Mouse (Mus musculus) retina, postnatal 7 days (tissue): ENCODE data around the gene Tbc1d16.

Experiments used
- DNase-seq: peaks from one replicate; pipeline ENCODE4 v3.0.0-alpha.2; 2012; ENCODE audit warnings: low read depth, low spot score

Gene Tbc1d16

DNA sequence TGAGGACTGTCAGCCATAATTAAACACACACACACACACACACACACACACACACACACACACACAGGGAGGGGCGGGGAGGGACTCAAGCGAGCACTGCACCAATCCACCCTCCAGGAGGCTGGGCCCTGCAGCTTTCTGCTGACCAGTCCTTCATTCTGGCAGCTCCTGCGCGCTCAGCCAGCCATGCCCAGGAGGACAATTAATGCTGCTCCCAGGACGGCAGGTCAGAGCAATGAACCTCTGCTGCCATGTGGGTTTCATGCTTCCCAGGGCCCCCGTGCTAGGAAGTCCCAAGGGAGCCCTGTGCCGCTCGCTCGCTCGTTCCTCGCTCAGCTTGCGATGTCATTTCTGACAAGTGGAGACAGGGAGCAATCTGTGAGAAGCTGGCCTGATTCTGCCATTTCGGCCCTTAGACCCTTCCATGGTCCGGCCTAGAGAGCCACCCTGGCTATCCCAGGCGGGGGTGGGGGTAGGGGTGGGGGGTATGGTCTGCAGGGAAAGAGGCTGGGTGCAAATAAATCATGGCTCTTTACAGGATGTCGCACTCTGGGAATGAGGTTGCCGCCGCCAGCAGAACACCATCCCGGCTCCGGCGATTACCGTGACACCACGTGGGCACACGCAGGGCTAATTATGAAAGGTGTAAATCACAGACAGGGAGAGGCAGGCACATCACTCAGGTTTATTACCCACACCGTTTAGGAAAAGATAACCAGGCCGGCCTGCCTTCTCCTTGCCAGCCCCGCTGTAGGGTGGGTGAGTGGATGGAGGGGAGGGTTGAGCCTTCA is 51.7 kb downstream of the Tbc1d16 start:
- no peak for DNase-seq

DNA sequence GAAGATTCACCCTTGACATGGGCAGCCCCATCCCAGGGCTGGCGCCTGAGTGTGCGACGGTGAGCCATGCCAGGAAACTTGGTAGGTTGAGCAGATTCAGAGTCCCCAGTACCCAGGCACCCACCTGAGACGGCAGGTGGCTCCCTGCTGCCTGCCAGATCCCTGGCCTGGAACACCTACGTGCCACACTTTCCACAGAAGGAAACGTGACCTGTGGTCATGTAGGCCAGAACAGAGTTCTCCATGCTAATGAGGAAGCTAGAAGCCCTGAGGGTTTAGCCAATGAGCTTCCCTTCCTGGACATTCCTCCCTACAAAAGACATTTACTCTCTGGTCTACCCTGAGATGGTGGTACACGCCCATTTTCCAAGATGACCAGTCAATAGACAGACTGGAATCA is 56.7 kb downstream of the Tbc1d16 start:
- no peak for DNase-seq

DNA sequence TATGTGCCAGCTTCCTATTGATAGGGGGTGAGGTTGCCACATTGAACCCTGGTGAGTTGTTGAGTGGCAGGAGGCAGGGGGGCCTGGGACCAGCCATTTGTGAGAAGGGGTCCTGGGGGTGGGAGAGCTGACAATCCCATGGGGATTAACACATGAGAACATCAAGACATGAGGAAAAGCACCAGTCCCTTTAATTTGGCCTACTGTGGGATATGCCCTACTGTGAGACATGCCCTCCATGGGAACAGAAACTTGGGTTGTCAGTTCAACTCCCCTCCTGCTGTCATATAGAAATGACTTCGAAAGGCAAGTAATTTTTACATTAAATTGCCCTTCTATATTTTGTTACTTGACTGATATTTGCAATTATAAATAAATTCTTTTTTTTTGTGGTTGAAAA is 59.4 kb downstream of the Tbc1d16 start:
- DNase-seq, result no peak

DNA sequence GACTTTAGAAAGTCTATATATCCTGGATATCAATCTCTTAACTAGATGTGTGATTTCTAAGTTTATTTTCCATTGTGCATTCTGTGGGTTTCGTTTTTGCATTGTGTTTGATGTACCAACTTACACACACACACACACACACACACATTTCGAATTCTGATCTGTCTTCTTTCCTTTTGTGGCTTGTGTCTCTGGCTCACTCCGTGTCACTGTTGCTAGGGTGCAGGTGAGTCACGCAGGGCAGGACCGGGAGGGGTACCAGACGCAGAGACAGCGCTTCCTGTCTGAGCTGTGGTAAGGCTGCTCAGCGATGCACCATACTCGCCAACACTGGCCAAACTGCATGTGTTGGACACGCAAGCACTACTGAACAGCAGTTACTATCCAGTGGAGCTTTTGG is 62.3 kb downstream of the Tbc1d16 start:
- no peak for DNase-seq

DNA sequence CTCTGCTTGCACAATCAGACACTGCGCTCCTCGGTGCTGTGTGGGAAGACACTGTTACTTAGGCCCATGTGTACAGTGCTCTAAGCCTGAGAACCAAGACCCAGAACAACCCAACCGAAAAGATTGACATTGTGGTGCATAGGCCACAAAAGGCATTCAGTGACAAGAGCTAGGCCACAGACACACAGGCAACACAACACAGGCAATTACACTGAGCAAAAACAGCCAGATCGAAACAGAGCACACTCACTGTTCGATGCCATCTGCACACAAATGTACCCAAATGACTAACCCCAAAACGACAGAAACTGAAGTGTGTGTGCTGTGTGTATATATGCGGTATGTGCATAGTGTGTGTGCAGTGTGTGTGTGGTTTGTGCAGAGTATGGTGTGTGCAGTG is 63.9 kb downstream of the Tbc1d16 start:
- no peak for DNase-seq

DNA sequence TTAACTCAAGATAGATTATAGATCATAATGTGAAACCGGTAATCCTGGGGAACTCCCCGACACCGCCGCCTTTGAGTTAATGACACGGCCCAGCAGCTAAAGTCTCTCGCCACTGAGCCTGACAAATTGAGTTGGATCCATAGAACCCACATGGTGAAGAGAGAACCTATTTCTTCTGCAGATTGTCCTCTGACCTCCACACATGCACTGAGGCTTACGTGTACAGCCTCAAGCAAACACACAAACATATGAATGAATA is 64.6 kb downstream of the Tbc1d16 start:
- no peak for DNase-seq

DNA sequence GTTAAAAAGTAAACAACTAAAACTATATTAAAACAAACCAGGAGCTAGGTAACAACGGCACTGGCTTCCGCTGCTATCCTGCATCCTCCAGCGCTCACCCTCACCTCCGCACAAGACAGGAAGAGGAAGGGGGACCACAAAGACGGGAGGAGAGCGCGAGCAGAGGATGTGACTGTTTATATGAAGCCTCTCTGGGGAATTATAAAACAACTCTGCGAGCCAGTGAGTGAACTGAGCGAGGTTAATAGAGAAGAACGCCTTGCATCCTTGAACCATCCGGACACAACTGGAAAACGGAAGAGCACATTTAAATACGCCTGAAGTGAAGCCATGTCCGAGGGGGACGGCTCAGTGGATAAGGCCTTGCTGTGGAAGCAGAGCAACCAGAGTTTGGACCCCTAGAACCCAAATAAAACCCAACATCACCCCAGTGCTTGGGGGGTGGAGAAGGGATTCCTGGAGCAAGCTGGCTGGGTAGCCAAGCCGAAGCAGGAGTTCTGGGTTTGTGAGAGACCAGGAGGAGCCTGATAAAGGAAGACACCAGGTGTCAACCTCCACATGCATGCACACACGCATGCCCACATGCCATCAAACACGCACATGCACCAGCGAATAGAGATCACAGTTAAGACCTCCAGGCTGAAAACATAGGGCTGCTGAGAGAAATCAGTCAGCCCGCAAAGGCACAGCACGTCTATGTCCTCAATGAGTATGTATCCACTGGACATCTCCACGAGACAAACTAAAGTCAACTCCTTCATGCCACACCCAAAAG is 65.2 kb downstream of the Tbc1d16 start:
- no peak for DNase-seq

DNA sequence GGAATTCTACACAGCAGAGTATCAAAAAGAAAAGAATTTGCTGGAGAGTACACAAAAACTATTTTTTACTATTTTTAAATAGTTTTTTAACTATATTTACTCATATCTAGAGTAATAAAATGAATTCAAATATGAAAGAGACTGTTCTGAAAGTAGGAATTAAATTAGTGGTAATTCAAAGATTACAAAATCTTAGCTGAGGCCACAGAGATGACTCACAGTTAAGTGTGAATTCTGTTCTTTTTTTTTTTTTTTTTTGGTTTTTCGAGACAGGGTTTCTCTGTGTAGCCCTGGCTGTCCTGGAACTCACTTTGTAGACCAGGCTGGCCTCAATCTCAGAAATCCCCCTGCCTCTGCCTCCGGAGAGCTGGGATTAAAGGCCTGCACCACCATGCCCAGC is 66.6 kb downstream of the Tbc1d16 start:
- no peak for DNase-seq

DNA sequence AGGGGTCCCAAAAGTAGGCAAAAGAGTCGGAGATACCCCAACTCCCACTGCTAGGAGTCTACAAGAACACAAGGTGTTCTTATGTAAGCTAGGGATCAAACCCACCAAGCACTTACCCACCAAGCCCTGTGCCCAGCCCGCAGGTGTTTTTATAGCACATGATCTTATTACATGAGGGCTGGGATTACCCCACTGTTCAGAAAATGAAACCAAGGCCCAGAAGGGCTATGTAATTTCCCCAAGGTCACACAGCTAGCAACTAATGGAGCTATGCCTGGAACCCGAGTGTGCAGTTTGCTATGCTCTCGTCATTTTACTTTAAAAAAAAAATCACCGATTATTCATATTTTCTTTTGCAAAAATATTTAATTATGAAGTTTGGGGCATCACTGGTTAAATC is 68.2 kb downstream of the Tbc1d16 start:
- no peak for DNase-seq

DNA sequence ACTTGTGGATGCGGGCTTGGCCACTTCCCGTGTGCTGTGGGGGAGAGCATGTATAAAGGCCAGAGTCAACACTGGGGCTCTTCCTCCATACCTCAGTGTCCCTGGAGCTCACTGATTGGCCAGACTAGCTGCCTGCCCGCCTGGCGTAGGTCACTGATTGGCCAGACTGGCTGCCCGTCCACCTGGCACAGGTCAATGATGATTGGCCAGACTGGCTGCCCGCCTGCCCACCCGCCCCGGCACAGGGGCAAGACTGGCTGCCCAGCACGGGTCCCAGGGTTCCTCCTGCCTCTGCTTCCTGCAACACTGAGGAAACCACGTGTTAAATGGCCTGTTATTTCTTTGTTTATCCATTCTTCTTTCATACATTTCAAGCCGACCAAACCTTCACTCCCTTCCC is 68.8 kb downstream of the Tbc1d16 start:
- DNase-seq, result no peak

DNA sequence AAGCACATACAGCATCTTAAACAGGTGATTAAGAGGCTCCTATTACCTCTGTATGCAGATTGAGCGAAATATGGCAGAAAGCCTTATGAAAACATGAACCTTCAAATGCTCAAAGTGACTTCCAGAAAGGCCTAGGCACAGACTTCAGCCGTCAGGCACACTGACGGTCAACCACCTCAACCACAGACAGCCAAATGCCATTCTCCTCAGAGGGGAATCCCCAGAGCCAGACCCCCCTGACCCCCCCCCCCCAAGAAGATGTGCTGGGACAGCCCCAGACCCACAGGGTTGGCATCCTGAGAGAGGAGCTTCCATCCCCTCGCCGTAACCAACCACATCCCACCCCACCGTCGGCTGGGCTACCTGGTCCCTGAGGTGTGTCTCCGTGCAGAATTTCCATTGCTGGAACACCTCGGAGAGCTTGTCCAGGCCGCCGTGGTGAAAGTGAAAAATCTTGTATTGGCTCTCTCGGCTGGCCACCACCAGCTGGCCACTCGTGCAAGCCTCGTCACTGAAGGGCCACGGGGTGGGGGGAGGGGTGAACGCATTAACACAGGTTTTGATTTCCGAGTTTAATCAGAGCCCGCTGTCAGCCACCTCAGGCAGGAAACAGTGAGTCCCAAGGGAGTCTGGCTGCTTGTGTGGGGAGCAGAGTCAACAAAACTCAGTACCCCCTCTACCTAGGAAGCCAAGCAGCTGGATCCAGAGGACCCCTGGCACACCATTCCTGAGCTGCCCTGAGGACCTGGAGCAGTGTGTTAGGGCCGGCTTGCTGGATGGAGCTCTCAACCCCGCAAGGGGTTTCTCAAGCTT is 70.7 kb downstream of the Tbc1d16 start:
- DNase-seq, result no peak

DNA sequence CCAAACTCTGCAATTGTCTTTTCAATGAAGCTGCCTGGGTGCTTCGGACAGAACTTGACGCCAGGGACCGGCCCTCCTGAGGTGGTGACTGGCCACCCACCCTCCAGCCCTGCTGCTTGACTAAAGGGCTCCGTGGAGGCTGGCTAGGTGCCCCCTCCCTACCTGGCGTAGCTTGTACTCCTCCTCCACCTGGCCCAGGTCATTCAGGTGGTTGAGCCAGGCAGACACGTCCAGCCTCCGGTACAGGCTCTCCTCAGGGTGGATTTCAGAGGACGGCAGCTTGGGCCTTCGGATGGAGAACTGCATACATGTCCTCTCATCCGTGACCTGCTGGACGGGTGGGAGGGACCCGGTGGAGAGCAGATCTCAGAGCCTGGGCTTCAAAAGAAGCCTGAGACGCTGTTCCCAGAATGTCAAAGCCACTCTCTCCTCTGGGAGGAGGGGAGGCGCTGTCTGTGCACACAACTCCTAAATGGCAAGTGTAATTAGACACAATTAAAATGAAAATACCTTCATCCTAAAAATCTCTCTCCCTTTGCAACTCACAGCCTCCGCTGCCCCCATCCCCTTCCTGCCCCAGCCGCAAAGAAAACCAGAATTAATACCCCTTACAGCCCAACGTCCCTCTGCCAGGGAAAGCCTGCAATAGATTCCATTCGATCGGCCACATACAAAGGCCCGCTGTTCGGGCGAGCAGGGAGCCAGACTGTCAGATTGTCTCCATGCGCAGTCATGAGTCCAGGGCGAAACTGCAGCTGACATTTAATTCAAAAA is 71.6 kb downstream of the Tbc1d16 start:
- DNase-seq, result no peak

DNA sequence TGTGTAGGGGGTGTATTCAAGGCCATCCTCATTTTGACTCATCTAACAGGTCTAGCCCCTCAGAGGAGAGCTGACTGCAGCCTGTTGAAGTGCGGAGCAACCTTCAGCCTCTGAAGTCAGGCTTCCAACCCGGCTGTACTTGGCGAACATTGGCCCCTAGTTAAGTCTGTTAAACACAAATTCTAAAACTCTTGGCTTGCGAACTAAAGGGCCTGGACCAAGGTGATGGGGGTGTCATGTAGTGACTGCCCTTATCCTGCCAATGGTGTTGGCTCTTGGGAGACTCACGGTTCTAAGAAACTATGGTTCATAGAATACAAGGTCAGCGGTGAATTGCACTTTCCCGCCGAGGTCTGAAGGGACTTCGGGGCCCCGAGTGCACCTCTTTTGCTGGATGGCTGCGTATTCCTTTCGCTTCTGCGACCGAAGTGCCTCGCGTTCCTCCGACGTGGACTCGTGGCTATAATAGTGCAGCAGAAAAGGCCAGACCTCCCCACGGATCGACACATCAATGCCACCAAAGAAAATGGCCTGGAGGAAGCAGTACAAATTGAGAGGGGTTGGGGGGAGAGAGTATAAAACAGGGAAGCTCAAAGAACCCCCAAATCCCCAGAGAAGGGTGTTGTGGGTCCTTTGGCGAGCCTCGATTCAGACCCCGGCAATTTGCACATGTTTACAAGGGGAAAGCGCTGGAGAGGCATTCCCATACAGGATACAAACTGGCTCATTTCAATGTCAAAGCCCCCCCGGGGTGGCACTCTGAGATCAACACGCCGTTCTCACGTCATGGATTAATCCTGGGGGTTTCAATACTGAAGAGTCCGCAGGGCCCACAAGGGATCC is 72.4 kb downstream of the Tbc1d16 start:
- no peak for DNase-seq

DNA sequence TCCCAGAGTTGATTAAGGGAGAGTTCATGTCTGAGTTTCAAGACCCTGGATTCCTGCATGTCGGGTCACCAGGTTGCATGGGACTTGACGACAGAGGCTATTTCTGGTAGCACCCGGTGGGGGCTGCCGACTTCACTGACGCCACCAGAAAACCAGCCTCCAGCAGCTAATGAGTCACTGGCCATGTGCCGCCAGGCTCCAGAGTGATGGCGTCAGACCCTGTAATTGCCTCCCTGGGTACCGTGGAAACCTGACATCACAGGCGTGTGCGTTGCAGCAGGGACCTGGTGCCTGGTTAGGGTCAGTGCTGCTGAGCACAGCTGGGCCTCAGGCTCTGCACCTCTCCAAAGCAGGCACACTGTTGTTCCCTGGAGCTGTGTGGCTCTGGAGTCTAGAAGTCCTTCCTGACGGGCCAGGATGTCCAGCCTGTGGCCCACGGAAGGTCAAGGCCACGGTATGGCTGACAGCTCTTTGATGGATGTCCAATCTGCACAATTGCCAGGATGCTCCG is 75.9 kb downstream of the Tbc1d16 start:
- no peak for DNase-seq

DNA sequence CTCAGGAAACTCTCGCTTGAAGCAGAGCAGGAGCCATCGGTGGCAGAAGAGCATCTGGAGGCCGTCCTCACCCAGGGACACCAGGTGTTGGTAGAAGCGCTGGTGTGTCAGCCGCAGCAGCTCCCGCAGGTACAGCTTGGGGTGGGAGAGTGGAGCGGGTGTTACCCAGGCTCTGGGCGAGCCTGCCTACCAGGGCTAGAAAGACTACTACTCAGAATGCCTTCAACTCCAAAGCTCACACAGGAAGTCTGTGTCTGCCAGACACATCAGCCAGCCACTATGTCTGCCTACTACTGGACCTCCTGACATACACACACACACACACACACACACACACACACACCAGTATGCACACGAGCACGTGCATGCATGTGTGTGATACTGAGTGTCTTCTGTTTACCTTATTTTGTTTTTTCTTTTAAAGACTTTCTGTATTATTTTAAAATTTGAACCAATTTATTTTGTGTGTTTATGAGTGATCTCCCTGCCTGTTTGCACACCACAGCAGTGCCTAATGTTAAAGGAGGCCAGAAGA is 77.2 kb downstream of the Tbc1d16 start:
- DNase-seq, result no peak

DNA sequence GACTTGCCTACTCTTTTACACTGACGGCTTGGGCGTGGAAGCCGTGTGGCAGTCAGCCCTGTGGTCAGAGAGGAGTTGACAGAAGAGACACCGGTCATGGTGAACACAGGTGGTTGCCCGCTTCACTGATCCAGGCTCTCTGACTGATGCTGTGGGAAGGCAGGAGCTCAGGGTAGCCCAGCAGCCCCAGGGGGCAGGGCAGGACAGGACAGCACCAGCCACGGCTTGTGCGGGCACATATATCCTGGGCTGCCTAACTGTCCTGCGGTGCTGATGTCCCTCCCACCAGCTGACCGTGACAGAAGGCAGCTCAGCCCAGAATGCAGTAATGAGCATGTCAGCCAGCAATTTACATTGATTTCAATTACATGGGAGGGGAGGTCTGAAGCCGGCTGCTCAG is 77.9 kb downstream of the Tbc1d16 start:
- no peak for DNase-seq

DNA sequence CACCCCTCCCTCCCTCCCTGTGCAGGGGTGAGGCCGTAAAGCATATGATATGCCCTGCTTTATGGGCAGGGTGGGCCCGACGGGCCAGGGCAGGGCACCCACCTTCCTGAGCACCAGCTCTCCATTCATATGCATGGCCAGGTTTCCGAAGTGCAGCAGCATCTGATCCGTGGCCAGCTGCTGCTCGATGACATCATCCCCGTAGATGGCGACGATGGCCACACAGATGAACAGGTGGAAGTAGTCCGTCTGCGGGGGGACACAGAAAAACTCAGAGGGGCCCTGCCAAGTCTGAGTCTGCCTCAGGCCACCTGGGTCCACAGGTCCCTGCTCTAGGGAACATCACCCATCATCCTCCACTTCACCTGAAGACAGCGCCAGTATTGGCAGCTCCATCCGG is 79.5 kb downstream of the Tbc1d16 start:
- no peak for DNase-seq

DNA sequence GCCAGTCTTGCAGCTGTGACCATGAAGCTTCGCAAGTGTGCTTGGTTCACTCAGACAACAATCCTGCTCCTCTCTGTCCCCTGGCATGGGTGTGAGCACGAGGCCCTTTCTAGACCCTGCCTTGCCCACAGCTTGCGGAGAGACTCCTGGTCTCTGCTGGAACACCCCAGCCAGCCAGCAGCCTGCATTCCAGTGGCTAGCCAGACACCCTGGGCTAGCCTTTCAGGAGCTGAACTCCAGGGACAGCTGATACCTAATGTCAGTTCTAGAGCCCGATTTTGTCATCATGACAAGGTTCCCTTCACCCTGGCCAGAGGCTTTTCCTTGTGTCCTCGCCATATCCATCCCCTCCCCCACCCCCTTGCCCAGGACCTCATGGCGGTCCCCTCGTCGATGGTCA is 81.1 kb downstream of the Tbc1d16 start:
- DNase-seq, result no peak

DNA sequence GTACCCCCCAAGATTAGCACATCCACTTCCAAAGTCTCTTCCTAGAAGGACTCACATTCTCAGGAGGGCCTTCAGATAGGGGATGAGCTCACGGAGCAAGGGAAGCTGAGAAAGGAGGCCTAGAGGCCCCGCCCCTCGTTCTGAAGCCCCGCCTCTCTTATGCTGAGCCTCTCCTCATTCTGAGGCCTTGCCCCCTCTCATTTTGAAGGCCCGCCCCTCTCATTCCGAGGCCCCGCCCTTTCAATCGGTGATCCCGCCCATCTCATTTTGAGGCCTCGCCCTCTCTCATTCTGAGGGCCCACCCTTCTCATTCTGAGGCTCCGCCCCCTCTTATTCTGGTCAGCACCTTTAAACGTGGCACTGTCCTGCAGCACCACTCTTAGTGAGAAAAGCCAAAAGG is 82.2 kb downstream of the Tbc1d16 start:
- DNase-seq, result no peak

DNA sequence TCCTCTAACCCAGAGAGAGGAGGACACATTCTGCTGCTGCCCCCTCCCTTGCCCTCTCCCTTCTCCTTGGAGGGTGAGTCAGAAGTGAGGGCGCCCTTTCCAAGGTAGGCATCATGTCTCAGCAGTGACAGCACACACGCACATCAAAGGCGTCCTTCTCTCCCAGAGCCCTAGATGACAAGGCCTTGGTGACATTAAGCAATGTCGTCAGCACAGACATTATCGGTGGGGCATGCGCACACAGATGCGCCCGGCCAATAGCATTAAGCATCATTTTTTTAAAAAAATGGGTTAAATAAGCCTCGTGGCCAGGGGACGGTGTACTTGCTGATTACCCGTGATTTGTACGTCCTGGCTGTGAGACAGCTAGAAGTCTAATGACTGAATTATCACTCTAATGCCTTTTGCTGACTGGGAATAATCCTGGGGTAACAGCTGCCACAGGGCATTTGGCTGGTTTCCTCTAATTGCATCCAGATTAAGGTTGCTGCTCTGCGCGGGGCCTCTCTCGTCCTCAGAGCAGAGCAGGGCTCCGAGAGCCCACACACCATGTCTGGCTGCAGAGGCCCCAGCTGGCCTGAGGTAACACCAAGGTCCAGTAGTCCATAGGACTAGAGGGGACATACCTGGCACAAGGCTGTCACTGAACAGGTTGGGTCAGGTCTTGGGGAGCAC is 83.4 kb downstream of the Tbc1d16 start:
- peak; percentile 77 for DNase-seq
